Mouse (Mus musculus) limb, embryonic 15.5 days (tissue): ENCODE data around the gene Adgrg7. TPM values are rescaled to one million over a fixed set of nuclear protein-coding genes. Genes with fewer than 3 reads are reported as not detected.

Source experiments
- ATAC-seq: fragments of 200-750 bp; cut with Nextera tagmentation; 2 replicates; pipeline ENCODE4 v1.8.0; 2017; ENCODE audit warnings: low read depth, moderate TSS enrichment; ENCODE audit not compliant: insufficient number of reproducible peaks, low FRiP score, low TSS enrichment
- H3K27ac ChIP-seq: fragments of 300-500 bp; sonication (generic); 2 replicates; pipeline ENCODE4 v1.5.1; 2015; ENCODE audit warnings: moderate library complexity, mild to moderate bottlenecking, inconsistent platforms
- H3K27me3 ChIP-seq: fragments of 300-500 bp; sonication (generic); 2 replicates; pipeline ENCODE4 v1.6.1; 2015; ENCODE audit warnings: inconsistent platforms
- H3K36me3 ChIP-seq: fragments of 300-500 bp; sonication (generic); 2 replicates; pipeline ENCODE4 v1.6.1; 2015; ENCODE audit warnings: inconsistent platforms
- H3K4me1 ChIP-seq: fragments of 300-500 bp; sonication (generic); 2 replicates; pipeline ENCODE4 v1.6.1; 2015; ENCODE audit warnings: inconsistent platforms
- H3K4me2 ChIP-seq: fragments of 300-500 bp; sonication (generic); 2 replicates; pipeline ENCODE4 v1.6.1; 2015; ENCODE audit warnings: mild to moderate bottlenecking, inconsistent platforms
- H3K4me3 ChIP-seq: fragments of 300-500 bp; sonication (generic); 2 replicates; pipeline ENCODE4 v1.5.1; 2015; ENCODE audit warnings: mild to moderate bottlenecking, inconsistent platforms
- H3K9ac ChIP-seq: fragments of 300-500 bp; sonication (generic); 2 replicates; pipeline ENCODE4 v1.6.1; 2015; ENCODE audit warnings: inconsistent platforms
- H3K9me3 ChIP-seq: fragments of 300-500 bp; sonication (generic); 2 replicates; pipeline ENCODE4 v1.6.1; 2016; ENCODE audit warnings: inconsistent platforms
- WGBS: fragments of 180-500 bp; shearing (Covaris S2); methylation state at CpG from one replicate; pipeline ENCODE4 v1.1.7; 2015; 5-methylcytosine and 5-hydroxymethylcytosine counted together
- polyA plus RNA-seq: library from polyadenylated mRNA; unstranded; fragments of >200 nt; fragmentation: Nextera tagmentation; extraction: Ambion mirVana; gene quantifications from 2 replicates; pipeline ENCODE4 v1.2.1, GENCODE M21; 2015

Adgrg7 gene
- polyA plus RNA-seq, 1 experiment from 2014 or later: 0.06 TPM

DNA sequence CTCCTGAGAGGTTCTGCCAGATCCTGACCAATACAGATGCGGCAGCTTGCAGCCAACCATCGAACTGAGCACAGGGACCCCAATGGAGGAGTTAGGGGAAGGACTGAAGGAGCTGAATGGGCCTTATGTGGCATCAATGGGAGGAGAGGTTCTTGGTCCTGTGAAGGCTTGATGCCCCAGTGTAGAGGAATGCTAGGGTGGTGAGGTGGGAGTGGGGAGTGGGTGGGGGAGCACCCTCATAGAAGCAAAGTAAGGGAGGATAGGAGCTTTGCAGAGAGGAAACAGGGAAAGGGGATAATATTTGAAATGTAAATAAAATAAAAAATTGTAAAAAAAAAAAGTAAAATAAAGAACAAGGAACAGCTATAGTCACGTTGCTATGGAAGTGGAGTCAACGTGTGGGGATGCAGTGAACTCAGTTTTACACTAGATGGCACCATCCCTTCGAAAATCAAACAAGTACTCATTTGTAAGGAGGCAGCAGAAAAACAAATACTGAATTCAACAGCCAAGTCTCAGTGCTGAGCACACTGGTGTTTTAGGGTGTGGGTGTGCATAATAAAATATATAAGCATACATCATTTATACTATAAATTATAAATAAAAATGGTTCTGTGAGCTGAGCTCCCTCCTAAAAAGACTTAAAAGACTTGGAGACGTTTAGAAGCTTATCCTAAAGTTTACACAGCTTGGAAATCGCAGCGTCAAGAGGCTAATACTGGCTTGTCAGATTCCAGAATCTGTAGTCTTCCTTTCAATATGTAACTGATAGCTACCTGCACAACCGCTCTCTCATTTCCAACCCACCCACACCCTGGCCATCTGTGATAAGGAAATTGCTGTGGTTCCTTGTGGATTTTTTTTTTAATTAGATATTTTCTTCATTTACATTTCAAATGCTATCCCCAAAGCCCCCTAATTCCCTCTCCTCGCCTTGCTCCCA, 24.2 kb downstream of the Adgrg7 start:
- Histone ChIP-seq H3K9ac (no peak overlapping the region), H3K4me2 (no peak overlapping the region), H3K36me3 (no peaks in the 10 kb centered on the region), H3K27me3 (no peaks in the 10 kb centered on the region), H3K4me1 (no peaks in the 10 kb centered on the region), H3K27ac (no peak overlapping the region), H3K4me3 (no peak overlapping the region), H3K9me3 (no peaks in the 10 kb centered on the region)
- WGBS: 42% methylated on average over 10 of the region's 10 CpGs
- ATAC-seq: 0 out of 2 replicates have a peak, but pooled peaks have one; percentile 44

DNA sequence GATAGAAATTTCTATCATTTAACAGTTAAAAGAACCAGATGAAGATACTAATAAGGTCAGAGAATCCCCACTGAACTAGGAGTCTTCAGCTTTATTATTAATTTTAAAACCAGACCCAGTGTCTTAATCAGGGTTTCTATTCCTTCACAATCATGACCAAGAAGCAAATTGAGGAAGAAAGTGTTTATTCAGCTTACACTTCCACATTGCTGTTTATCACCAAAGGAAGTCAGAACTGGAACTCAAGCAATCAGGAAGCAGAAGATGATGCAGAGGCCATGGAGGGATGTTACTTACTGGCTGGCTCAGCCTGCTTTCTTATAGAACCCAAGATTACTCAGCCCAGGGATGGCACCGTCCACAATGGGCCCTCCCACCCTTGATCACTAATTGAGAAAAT, 66.6 kb downstream of the Adgrg7 start:
- Histone ChIP-seq H3K9ac (no peak overlapping the region), H3K4me2 (no peak overlapping the region), H3K27me3 (no peaks in the 10 kb centered on the region), H3K4me3 (no peak overlapping the region), H3K36me3 (no peaks in the 10 kb centered on the region), H3K9me3 (no peaks in the 10 kb centered on the region), H3K4me1 (no peaks in the 10 kb centered on the region), H3K27ac (no peak overlapping the region)
- no peak for ATAC-seq
- WGBS: 27% methylated on average over 1 of the region's 1 CpGs

DNA sequence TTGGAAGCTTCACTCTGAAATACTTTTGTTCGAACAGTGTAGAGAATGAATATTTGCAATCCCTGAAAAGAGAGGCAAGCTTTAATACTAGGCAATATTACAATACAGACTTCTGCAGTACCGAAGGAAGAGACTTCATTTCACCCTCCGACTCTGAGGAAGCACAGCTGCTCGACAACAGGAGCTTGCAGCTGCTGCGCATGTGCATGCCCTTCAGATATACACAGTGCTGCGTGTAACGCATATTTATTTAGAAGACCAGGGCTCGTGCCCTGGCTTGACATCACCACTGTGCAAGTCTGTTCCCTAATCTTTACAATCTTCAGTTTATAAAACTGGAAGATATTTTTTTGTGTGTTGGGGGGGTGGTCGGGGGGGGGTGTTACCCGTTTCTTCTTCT, 70.7 kb downstream of the Adgrg7 start:
- H3K4me2 ChIP-seq: no peak overlapping the region
- WGBS: 69% methylated on average over 10 of the region's 10 CpGs

DNA sequence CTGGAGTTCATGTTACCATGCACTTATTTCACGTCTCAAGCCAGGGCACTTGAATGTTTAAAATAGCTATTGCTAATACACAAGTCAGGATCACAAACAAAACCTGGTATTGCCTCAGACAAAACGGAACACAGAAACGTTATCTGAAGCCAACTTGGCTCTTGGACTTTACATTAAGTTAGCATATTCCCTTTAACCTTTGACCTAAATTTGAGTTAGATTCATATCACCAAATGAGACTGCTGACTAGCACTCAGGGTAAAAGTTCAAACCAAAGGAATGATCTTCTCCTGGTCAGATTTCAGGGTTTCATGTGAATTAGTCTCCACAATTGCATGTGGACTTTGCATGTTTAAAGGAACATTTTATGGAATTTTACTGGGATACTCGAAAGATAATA, 73.3 kb downstream of the Adgrg7 start:
- 62% methylated on average over 4 of the region's 4 CpGs for WGBS
- no peak for ATAC-seq
- Histone ChIP-seq H3K4me3 (no peak overlapping the region), H3K9ac (no peak overlapping the region), H3K27ac (no peak overlapping the region), H3K27me3 (no peaks in the 10 kb centered on the region), H3K36me3 (no peaks in the 10 kb centered on the region), H3K4me1 (peaks cover 4% of the 10 kb centered on the region; the same call in 1 of the 2 replicates), H3K4me2 (no peak overlapping the region), H3K9me3 (no peaks in the 10 kb centered on the region)

More for the DNA sequence above, 70.7 kb downstream of the Adgrg7 start:
- Histone ChIP-seq H3K36me3 (no peaks in the 10 kb centered on the region), H3K27me3 (no peaks in the 10 kb centered on the region), H3K4me3 (no peak overlapping the region), H3K9ac (no peak overlapping the region), H3K4me1 (no peaks in the 10 kb centered on the region), H3K9me3 (no peaks in the 10 kb centered on the region), H3K27ac (no peak overlapping the region)
- no peak for ATAC-seq

DNA sequence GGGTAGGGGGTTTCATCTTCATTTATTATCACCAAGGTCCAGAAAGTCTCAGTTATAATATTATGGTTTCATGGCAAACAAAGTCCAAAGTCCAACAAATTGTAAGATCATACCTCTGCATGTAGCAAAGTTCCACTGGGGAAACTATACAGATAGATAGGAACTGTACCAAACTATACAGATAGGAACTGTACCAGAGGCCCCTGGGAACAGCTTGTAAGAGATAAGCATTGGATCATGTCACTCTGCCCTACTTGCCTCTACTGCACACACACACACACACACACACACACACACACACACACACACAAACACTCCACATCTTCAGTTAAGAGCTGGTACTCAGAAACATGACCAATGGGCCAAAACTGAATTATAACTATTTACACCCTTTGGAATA, 76.6 kb downstream of the Adgrg7 start:
- H3K9me3 ChIP-seq: no peaks in the 10 kb centered on the region
- no peak overlapping the region for H3K9ac ChIP-seq
- H3K36me3 ChIP-seq: no peaks in the 10 kb centered on the region
- ATAC-seq: no peak
- H3K4me3 ChIP-seq: no peak overlapping the region
- no peak overlapping the region for H3K27ac ChIP-seq
- H3K27me3 ChIP-seq: no peaks in the 10 kb centered on the region
- peaks cover 12% of the 10 kb centered on the region for H3K4me1 ChIP-seq
- H3K4me2 ChIP-seq: no peak overlapping the region

DNA sequence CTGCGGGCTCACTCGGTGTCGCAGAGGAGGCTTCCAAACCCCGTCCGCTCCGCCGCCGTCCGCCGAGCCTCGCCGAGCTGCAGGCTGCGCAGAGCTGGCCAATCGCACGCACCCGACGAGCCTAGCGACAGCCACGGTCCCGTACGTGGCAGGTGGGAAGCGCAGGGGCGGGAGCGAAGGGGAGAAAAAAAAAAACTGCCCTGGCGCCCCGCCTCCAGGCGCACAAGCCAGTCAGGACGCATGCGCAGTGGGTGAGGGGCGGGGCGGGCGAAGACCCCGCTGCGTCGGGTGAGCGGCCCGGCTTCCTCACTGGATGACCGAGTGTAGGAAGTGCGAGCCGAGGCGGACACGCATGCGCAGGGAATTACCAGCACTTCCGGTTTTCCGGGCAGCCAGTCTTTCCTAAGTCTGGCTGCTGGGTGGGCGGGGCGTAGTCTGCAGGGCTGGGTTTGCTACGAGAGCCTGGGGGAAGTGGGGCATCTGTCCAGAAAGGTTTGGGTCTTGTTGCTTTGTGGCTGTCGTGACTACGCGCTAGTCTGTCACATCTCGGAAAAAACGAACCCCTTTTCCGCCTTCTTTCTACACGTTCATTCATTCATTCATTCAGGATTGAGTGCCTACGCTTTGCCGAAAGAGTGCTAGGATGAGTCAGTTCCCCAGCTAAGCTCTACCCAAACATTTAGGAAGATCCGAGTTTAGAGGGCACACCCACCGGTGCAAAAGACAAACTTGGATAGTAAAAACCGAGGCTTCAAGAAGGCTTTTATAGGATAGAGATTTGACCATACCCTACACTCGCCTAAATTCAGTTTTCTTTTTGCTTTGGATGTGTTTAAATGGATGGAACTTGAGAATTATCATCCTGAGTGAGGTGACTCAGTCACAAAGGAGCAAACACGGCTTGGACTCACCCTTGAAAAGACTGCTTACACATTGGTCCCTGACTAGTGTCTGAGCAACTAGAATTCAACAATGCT, 78.1 kb downstream of the Adgrg7 start, which contains the start of gene Tfg:
Tfg (minus strand) TSS at position 227 of the 977 bp plus-strand sequence.
- peak within 1 kb of the TSS; percentile 47 for H3K4me2 ChIP-seq
- H3K4me3 ChIP-seq: peak within 1 kb of the TSS; percentile 76
- ATAC-seq: peak; percentile 97
- H3K9me3 ChIP-seq: no peaks in the 10 kb centered on the region
- H3K27me3 ChIP-seq: no peaks in the 10 kb centered on the region
- peak within 1 kb of the TSS; percentile 99 for H3K27ac ChIP-seq
- H3K9ac ChIP-seq: peak within 1 kb of the TSS; percentile 90
- 0 out of 2 replicates have a peak, but pooled peaks cover 1% of the 10 kb centered on the region for H3K36me3 ChIP-seq
- H3K4me1 ChIP-seq: peaks cover 12% of the 10 kb centered on the region
- WGBS: under 1% methylated on average over 62 of the region's 62 CpGs

DNA sequence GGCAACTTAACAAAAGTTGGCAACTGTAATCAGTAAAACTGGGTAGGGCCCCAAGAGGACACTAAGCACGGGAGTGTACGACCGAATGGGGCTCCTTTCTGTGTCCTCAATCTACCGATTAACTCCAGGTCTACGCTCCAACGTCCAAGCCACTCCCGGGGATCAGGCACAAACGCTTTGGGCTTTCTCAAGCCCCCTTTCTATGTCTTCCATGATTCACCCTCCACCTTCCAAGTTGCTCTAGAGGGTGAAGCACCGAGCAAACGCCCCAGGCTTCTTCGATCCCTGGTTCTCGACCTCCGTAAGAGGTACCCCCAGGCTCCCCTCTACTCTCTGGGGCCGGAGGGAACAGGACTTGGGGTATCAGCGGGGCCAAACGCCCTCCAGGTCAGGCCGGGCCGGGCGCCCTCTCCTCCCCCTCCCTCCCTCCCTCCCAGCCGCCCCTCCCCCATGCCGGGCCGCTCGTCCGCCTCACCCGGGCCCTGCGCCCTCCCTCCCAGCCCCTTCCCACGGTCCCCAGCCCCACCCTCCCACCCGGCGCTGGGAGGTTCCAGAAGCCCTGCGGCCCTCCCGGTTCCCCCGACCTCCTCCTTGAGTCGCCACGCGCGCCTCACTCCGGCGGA, 79.0 kb downstream of the Adgrg7 start:
- Histone ChIP-seq H3K27ac (peak overlapping the region; percentile 99), H3K27me3 (no peaks in the 10 kb centered on the region), H3K4me2 (peak overlapping the region; percentile 46), H3K4me1 (peaks cover 12% of the 10 kb centered on the region), H3K9me3 (no peaks in the 10 kb centered on the region), H3K9ac (peak overlapping the region; percentile 90), H3K4me3 (peak overlapping the region; percentile 76), H3K36me3 (peaks cover 8% of the 10 kb centered on the region)
- under 1% methylated on average over 32 of the region's 38 CpGs for WGBS
- peak; percentile 82 for ATAC-seq

DNA sequence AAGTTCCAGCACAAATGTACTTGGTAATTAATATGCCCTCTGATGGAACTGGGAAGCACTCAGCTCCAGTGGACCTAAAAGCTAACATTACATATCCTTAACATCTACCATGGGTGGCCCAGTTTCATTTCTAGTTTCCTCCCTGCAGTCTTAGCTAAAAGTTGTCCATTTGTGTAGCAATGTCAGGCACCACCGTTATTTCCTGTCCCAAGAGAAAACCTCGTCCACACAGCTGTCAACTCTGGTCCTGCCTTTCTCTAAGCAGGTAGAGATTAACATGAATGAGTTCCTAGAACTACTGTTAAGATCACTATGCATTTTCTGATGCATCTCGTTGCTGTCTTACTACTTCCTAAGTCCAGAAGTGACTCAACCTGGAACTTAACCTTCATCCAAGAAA, 80.0 kb downstream of the Adgrg7 start:
- Histone ChIP-seq H3K9me3 (no peaks in the 10 kb centered on the region), H3K9ac (no peak overlapping the region), H3K4me2 (peak overlapping the region; percentile 46), H3K4me3 (peak overlapping the region; percentile 76), H3K27ac (no peak overlapping the region), H3K36me3 (peaks cover 18% of the 10 kb centered on the region), H3K4me1 (peaks cover 12% of the 10 kb centered on the region), H3K27me3 (no peaks in the 10 kb centered on the region)
- 68% methylated on average over 3 of the region's 3 CpGs for WGBS
- no peak for ATAC-seq

DNA sequence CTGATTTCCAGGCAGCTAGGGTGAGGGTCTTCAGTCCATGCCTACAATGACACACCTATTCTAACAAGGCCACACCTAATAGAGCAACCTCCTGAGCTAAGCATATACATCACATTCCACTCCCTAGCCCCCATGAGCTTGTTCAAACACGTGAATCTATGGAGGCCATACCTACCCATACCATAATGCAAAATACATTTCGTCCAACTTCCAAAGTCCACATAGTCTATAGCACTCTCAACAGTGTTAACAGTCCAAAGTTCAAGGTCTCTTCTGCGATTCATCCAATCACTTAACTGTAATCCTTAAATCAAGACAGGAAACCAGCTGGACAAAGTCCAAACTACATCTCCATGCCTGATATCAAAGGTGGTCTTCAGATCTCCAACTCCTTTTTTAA, 85.6 kb downstream of the Adgrg7 start:
- no peak for ATAC-seq
- Histone ChIP-seq H3K36me3 (peaks cover 51% of the 10 kb centered on the region), H3K4me3 (no peak overlapping the region), H3K27ac (no peak overlapping the region), H3K27me3 (no peaks in the 10 kb centered on the region), H3K4me2 (no peak overlapping the region), H3K4me1 (no peaks in the 10 kb centered on the region), H3K9ac (no peak overlapping the region), H3K9me3 (no peaks in the 10 kb centered on the region)
- 94% methylated on average over 3 of the region's 3 CpGs for WGBS

DNA sequence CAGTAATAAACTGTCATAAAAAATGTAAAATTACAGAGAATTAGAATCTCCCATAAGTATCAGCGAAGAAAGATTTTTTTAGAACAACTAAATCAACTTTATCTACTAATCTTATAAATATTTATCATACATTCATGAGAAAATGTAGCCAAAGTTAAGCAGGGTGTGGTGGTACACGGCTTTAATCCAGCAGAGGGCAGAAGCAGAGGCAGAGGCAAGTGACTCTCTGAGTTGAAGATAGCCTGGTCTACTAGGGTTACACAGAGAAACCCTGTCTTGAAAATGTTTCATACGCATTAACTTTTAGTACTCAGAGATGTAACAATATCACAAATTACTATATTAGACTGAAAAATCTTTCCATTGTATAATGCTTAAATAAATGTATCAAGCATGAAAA, 89.9 kb downstream of the Adgrg7 start:
- no peaks in the 10 kb centered on the region for H3K4me1 ChIP-seq
- ATAC-seq: no peak
- no peak overlapping the region for H3K9ac ChIP-seq
- H3K4me3 ChIP-seq: no peak overlapping the region
- H3K36me3 ChIP-seq: peaks cover 48% of the 10 kb centered on the region
- 87% methylated on average over 3 of the region's 3 CpGs for WGBS
- no peaks in the 10 kb centered on the region for H3K27me3 ChIP-seq
- H3K9me3 ChIP-seq: no peaks in the 10 kb centered on the region
- H3K27ac ChIP-seq: no peak overlapping the region
- H3K4me2 ChIP-seq: no peak overlapping the region

DNA sequence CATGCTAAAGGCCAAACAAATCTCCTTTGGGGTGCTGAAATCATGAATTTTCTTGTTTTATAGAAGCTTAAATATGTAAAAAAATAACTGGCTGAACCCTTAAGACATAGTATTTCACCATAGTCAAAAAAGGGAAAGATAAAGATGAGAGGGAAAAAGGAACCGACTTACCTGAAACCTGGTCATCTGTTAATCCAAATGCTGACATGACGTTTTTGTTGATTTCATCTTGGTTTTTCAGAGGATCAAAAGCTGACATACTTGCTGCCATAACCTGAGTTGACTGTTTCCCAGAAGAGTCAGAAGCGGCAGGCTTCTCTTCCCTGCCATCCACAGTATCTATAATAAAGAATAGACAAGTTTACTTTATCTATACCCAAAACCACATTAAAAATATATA, 94.8 kb downstream of the Adgrg7 start:
- WGBS: 91% methylated on average over 3 of the region's 3 CpGs
- Histone ChIP-seq H3K4me2 (no peak overlapping the region), H3K36me3 (peaks cover 39% of the 10 kb centered on the region), H3K27ac (no peak overlapping the region), H3K9ac (no peak overlapping the region), H3K27me3 (no peaks in the 10 kb centered on the region), H3K4me1 (no peaks in the 10 kb centered on the region), H3K4me3 (no peak overlapping the region), H3K9me3 (no peaks in the 10 kb centered on the region)
- ATAC-seq: no peak
